Mouse (Mus musculus): Measurements from ENCODE around the gene Ajm1. TPM values are rescaled to one million over a fixed set of nuclear protein-coding genes. Genes with fewer than 3 reads are reported as not detected.
A peak's percentile ranks its signal among the peaks of the same experiment; 100 is the strongest.

Ajm1 gene
- polyA plus RNA-seq, 2 experiments = 0.19 to 2.5 TPM

DNA sequence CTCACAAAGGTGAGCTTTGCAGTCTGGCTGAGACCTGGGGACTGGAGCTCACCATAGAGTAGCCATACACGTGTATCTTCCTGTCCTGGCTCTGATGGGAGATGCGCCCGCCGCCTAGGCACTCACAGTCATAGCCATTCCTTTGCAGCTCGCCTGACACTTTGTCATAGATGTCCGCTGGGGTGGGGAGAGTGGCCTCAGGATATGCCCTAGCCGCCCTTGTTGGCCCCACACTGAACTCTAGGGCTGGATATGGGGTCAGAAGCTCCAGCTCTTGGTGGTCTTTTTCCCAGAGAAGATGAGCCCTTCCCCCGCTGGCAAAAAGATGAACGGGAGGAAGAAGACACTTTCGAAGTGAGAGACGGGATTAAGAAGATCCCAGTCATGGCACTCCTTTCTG lies 7.4 kb downstream of the Ajm1 start:
- Histone ChIP-seq H3K4me1 (ENCODE audit: control insufficient read depth, insufficient read depth, low read length) (peaks cover 38% of the 10 kb centered on the region), H3K36me3 (ENCODE audit: control insufficient read depth, insufficient read depth, low read length) (peaks cover 34% of the 10 kb centered on the region), H3K9me3 (ENCODE audit: control insufficient read depth, low read length) (no peaks in the 10 kb centered on the region), H3K4me3 (replicated peaks; ENCODE audit: low read length) (peak overlapping the region; percentile 48), H3K27me3 (ENCODE audit: control insufficient read depth, insufficient read depth, low read length) (peaks cover 31% of the 10 kb centered on the region), H3K4me2 (replicated peaks; ENCODE audit: low read depth, low read length, severe bottlenecking) (peak overlapping the region; percentile 89), H3K9ac (ENCODE audit: low read depth, low read length, severe bottlenecking) (peak overlapping the region; percentile 55), H3K27ac (replicated peaks; ENCODE audit: low read depth, low read length) (no peak overlapping the region)
- no peak for TF ChIP-seq POLR2A (IDR thresholded peaks at IDR 0.05; ENCODE audit: borderline replicate concordance, extremely low read depth, insufficient read depth, insufficient read length)
- ATAC-seq (ENCODE audit: low FRiP score, low read depth) = no peak
- no peak for DNase-seq (ENCODE audit: low spot score)
- 13% methylated on average over 11 of the region's 11 CpGs for WGBS

DNA sequence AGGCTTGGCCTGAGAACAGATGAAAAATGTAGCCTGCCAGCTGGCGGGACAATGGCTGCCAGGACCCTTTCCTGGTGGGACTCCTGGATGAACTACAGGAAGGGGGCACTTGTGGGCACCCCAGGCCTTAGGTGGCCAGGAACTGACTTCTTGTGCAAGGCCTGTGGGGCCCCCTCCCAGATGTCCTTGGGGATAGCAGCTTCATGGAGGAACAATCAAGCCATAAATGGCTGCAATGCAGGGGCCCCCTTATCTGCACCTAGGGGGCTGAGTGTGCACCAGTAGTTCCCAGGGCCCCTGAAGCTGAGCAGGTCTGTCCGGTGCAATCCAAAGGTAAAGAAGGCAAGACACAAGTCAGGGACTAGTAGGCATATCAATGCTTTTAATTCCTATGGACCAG lies 8.5 kb downstream of the Ajm1 start:
- Histone ChIP-seq H3K4me1 (ENCODE audit: control insufficient read depth, insufficient read depth, low read length) (peaks cover 38% of the 10 kb centered on the region), H3K27me3 (ENCODE audit: control insufficient read depth, insufficient read depth, low read length) (peaks cover 21% of the 10 kb centered on the region), H3K4me3 (replicated peaks; ENCODE audit: low read length) (0 out of 2 replicates have a peak overlapping the region, but pooled peaks have one; percentile 48), H3K9me3 (ENCODE audit: control insufficient read depth, low read length) (no peaks in the 10 kb centered on the region), H3K4me2 (replicated peaks; ENCODE audit: low read depth, low read length, severe bottlenecking) (no peak overlapping the region), H3K27ac (replicated peaks; ENCODE audit: low read depth, low read length) (no peak overlapping the region), H3K36me3 (ENCODE audit: control insufficient read depth, insufficient read depth, low read length) (peaks cover 39% of the 10 kb centered on the region), H3K9ac (ENCODE audit: low read depth, low read length, severe bottlenecking) (no peak overlapping the region)
- no peak for TF ChIP-seq POLR2A (IDR thresholded peaks at IDR 0.05; ENCODE audit: borderline replicate concordance, extremely low read depth, insufficient read depth, insufficient read length)
- DNase-seq (ENCODE audit: low spot score) (no peak), ATAC-seq (ENCODE audit: low FRiP score, low read depth) (no peak)
- 89% methylated on average over 2 of the region's 2 CpGs for WGBS

- no peak for TF ChIP-seq POLR2A (IDR thresholded peaks at IDR 0.05; ENCODE audit: borderline replicate concordance, extremely low read depth, insufficient read depth, insufficient read length)
- peaks cover 2% of the 10 kb centered on the region; the same call in 1 of the 2 replicates for H3K27me3 ChIP-seq (ENCODE audit: control insufficient read depth, insufficient read depth, low read length)
- no peak overlapping the region for H3K4me3 ChIP-seq (replicated peaks; ENCODE audit: low read length)
- no peaks in the 10 kb centered on the region for H3K9me3 ChIP-seq (ENCODE audit: control insufficient read depth, low read length)
- DNase-seq (ENCODE audit: low spot score) (no peak), ATAC-seq (ENCODE audit: low FRiP score, low read depth) (no peak)
- H3K4me1 ChIP-seq (ENCODE audit: control insufficient read depth, insufficient read depth, low read length) = peaks cover 20% of the 10 kb centered on the region
- WGBS = 84% methylated on average over 4 of the region's 4 CpGs
- no peak overlapping the region for H3K27ac ChIP-seq (replicated peaks; ENCODE audit: low read depth, low read length)
- H3K9ac ChIP-seq (ENCODE audit: low read depth, low read length, severe bottlenecking) = no peak overlapping the region
- H3K36me3 ChIP-seq (ENCODE audit: control insufficient read depth, insufficient read depth, low read length) = peaks cover 55% of the 10 kb centered on the region
- no peak overlapping the region for H3K4me2 ChIP-seq (replicated peaks; ENCODE audit: low read depth, low read length, severe bottlenecking)
Observed at GRCm38 (mm10) chr2:25571221-25571620, 10.3 kb downstream of the Ajm1 start.

DNA sequence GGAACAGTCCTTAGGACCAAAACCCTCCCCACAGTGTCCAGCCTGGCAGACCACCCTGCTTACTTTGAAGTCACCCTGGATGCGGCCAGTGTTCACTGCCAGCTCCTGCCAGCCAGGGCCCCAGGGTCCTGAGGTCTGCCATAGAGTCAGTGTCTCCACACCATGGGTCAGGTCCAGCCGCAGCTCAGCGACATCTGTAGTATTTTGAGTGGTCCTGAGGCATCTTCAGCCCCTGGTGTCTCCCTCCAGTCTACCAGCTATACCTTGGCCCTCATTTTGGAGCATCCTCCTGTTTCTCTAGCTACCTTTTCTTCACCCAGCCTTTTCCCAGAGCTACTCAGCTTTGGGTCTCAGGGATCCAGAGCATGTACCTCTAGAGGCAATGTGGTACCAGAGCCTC lies 12.2 kb downstream of the Ajm1 start:
- ATAC-seq (ENCODE audit: low FRiP score, low read depth) = no peak
- no peak for TF ChIP-seq POLR2A (IDR thresholded peaks at IDR 0.05; ENCODE audit: borderline replicate concordance, extremely low read depth, insufficient read depth, insufficient read length)
- Histone ChIP-seq H3K4me2 (replicated peaks; ENCODE audit: low read depth, low read length, severe bottlenecking) (no peak overlapping the region), H3K27ac (replicated peaks; ENCODE audit: low read depth, low read length) (no peak overlapping the region), H3K4me3 (replicated peaks; ENCODE audit: low read length) (no peak overlapping the region), H3K9me3 (ENCODE audit: control insufficient read depth, low read length) (no peaks in the 10 kb centered on the region), H3K27me3 (ENCODE audit: control insufficient read depth, insufficient read depth, low read length) (no peaks in the 10 kb centered on the region), H3K36me3 (ENCODE audit: control insufficient read depth, insufficient read depth, low read length) (peaks cover 74% of the 10 kb centered on the region), H3K4me1 (ENCODE audit: control insufficient read depth, insufficient read depth, low read length) (peaks cover 11% of the 10 kb centered on the region), H3K9ac (ENCODE audit: low read depth, low read length, severe bottlenecking) (no peak overlapping the region)
- DNase-seq (ENCODE audit: low spot score) = no peak
- WGBS = 88% methylated on average over 3 of the region's 3 CpGs

- H3K4me2 ChIP-seq (replicated peaks; ENCODE audit: low read depth, low read length, severe bottlenecking) = no peak overlapping the region
- no peak overlapping the region for H3K9ac ChIP-seq (ENCODE audit: low read depth, low read length, severe bottlenecking)
- no peak for DNase-seq (ENCODE audit: low spot score)
- H3K4me1 ChIP-seq (ENCODE audit: control insufficient read depth, insufficient read depth, low read length) = peaks cover 5% of the 10 kb centered on the region
- peaks cover 82% of the 10 kb centered on the region for H3K36me3 ChIP-seq (ENCODE audit: control insufficient read depth, insufficient read depth, low read length)
- TF ChIP-seq POLR2A (IDR thresholded peaks at IDR 0.05; ENCODE audit: borderline replicate concordance, extremely low read depth, insufficient read depth, insufficient read length) = no peak
- no peak overlapping the region for H3K4me3 ChIP-seq (replicated peaks; ENCODE audit: low read length)
- H3K27ac ChIP-seq (replicated peaks; ENCODE audit: low read depth, low read length) = no peak overlapping the region
- 82% methylated on average over 6 of the region's 6 CpGs for WGBS
- H3K9me3 ChIP-seq (ENCODE audit: control insufficient read depth, low read length) = no peaks in the 10 kb centered on the region
- H3K27me3 ChIP-seq (ENCODE audit: control insufficient read depth, insufficient read depth, low read length) = no peaks in the 10 kb centered on the region
- no peak for ATAC-seq (ENCODE audit: low FRiP score, low read depth)
Observed at GRCm38 (mm10) chr2:25568473-25569019, 13.0 kb downstream of the Ajm1 start.

Data from limb, embryonic 14.5 days (tissue).